Mouse (Mus musculus) heart, embryonic 10.5 days (tissue): ENCODE measurements around the gene Dcx. TPM values are rescaled to one million over a fixed set of nuclear protein-coding genes. Genes with fewer than 3 reads are reported as not detected.

Source experiments
- microRNA-seq: library from miRNA; unstranded; fragments of <30 nt; microRNA quantifications from one replicate; pipeline ENCODE4, GENCODE M21; 2017
- polyA plus RNA-seq: library from polyadenylated mRNA; unstranded; fragments of >200 nt; fragmentation: Nextera tagmentation; extraction: Ambion mirVana; gene quantifications from 2 replicates; pipeline ENCODE4 v1.2.1, GENCODE M21; 2016

Gene Dcx
- polyA plus RNA-seq, 1 experiment from 2014 or later, result 1.7 TPM

Small RNA genes lying within 50 kb of the gene (microRNA-seq; reads per million reads assigned to microRNA genes)
- not detected for gene Gm47298

Other genes with a start within 250 kb of the Dcx start
- 220 and 293 TPM in 2 replicates for gene Capn6, start 105.9 kb downstream of the Dcx start, polyA plus RNA-seq
- 0.21 and 0.30 TPM in 2 replicates for gene A730046J19Rik, start 220.4 kb upstream of the Dcx start, polyA plus RNA-seq